Comparison of ENCODE assay signal across 17 mouse cellular contexts in the genomic region with DNA sequence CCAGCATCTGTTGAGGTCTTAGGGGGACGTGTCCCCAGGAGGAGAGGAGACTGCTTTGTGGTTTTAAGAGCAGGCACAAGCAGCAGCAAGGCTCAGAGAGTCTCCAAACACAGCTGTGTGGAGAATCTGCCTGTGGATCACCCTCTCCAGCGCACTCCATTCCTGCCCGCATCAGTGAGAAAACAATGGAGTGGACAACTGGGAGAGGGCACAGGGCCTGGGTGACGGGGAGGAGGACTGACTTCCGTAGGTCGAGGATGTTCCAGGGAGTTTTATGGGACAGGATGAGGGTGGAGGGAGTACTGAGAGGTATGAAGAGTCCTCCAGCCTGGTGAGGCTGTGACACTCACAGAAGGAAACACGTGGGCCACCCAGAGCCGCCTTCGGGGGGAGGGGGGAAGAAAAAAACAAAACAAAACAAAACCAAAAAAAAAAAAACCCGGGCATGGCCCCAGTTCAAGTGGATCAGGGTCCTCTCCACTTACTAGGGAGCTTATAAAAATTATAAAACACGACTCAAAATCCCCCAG. TPM values are rescaled to one million over a fixed set of nuclear protein-coding genes. Genes with fewer than 3 reads are reported as not detected.
DNase-seq lines count a peak whose midpoint lies in the region; ATAC-seq lines count a peak whose summit lies in the region.
"Had no signal": no experiment of that assay in that cellular context is flagged by ENCODE, and none has a peak within 500 bp of the region (broad histone marks: within the 10 kb centered on the region; RNA-seq: fewer than 3 reads in every experiment).

No protein-coding gene starts in this region.

- no peak for ATAC-seq in heart, embryonic 16.5 days (replicated peaks; ENCODE audit: extremely low read depth, insufficient read depth, low FRiP score)
- ATAC-seq in embryonic facial prominence, embryonic 13.5 days (ENCODE audit: insufficient number of reproducible peaks, insufficient read depth, low FRiP score, low TSS enrichment, low read depth) = no peak
- ATAC-seq: forebrain, embryonic 14.5 days; intestine, postnatal 0 days; Patski had no signal

- 56% methylated on average over 11 of the region's 11 CpGs for WGBS in heart, embryonic 16.5 days
- 54% methylated on average over 11 of the region's 11 CpGs for WGBS in embryonic facial prominence, embryonic 13.5 days

- H3K9me3 ChIP-seq in heart, embryonic 16.5 days (replicated peaks; ENCODE audit: control insufficient read depth, low read length) = peaks cover 3% of the 10 kb centered on the region; the same call in 1 of the 2 replicates
- H3K9me3 ChIP-seq in embryonic facial prominence, embryonic 13.5 days = no peaks in the 10 kb centered on the region
- H3K9me3 ChIP-seq: embryonic facial prominence, embryonic 15.5 days; limb, embryonic 15.5 days; lung, embryonic 15.5 days had no signal

- H3K4me3 ChIP-seq in heart, embryonic 16.5 days (ENCODE audit: low read length) = no peak overlapping the region
- H3K4me3 ChIP-seq in embryonic facial prominence, embryonic 13.5 days = no peak overlapping the region
- H3K4me3 ChIP-seq: embryonic facial prominence, embryonic 15.5 days; limb, embryonic 15.5 days; lung, embryonic 15.5 days had no signal

- no peak for DNase-seq in heart, adult 11 months
- peak; percentile 48 for DNase-seq in CD4-positive, CD25-positive, alpha-beta regulatory T cell, adult 2 months (ENCODE audit: low read depth, low spot score)
- DNase-seq in thymus, postnatal 0 days (ENCODE audit: low spot score) = peak; percentile 81
- no peak for DNase-seq in right cerebral cortex, adult 2 months (ENCODE audit: low spot score in 2 of 2)
- no peak for DNase-seq in cerebellum, postnatal 36 days
- DNase-seq in kidney, adult 8-10 months = no peak
- DNase-seq: adrenal gland, adult 8-10 months; cerebellum, postnatal 10 days; retina, postnatal 1 day had no signal

- H3K4me2 ChIP-seq in heart, embryonic 16.5 days (ENCODE audit: low read depth, low read length) = peak overlapping the region; percentile 6
- no peak overlapping the region for H3K4me2 ChIP-seq in embryonic facial prominence, embryonic 13.5 days
- H3K4me2 ChIP-seq: embryonic facial prominence, embryonic 15.5 days; limb, embryonic 15.5 days; lung, embryonic 15.5 days had no signal

- H3K4me1 ChIP-seq in heart, embryonic 16.5 days (ENCODE audit: control insufficient read depth, insufficient read depth, low read length) = peaks cover 22% of the 10 kb centered on the region
- H3K4me1 ChIP-seq in embryonic facial prominence, embryonic 13.5 days = peaks cover 45% of the 10 kb centered on the region

- H3K27ac ChIP-seq in heart, embryonic 16.5 days (ENCODE audit: low read length) = peak overlapping the region; percentile 76
- H3K27ac ChIP-seq in embryonic facial prominence, embryonic 13.5 days = no peak overlapping the region
- H3K27ac ChIP-seq: embryonic facial prominence, embryonic 15.5 days; limb, embryonic 15.5 days; lung, embryonic 15.5 days had no signal

- no peaks in the 10 kb centered on the region for H3K27me3 ChIP-seq in heart, embryonic 16.5 days (ENCODE audit: control insufficient read depth, insufficient read depth, low read length)
- no peaks in the 10 kb centered on the region for H3K27me3 ChIP-seq in embryonic facial prominence, embryonic 13.5 days
- H3K27me3 ChIP-seq: embryonic facial prominence, embryonic 15.5 days; limb, embryonic 15.5 days; lung, embryonic 15.5 days; Patski had no signal

- H3K9ac ChIP-seq in heart, embryonic 16.5 days (ENCODE audit: low read length) = no peak overlapping the region; the same call in 1 of the 2 replicates
- H3K9ac ChIP-seq in embryonic facial prominence, embryonic 13.5 days = peak overlapping the region; percentile 21; the same call in 1 of the 2 replicates
- H3K9ac ChIP-seq: embryonic facial prominence, embryonic 15.5 days; limb, embryonic 15.5 days; lung, embryonic 15.5 days had no signal

- no peaks in the 10 kb centered on the region for H3K36me3 ChIP-seq in heart, embryonic 16.5 days (ENCODE audit: control insufficient read depth, insufficient read depth)
- no peaks in the 10 kb centered on the region for H3K36me3 ChIP-seq in embryonic facial prominence, embryonic 13.5 days
- H3K36me3 ChIP-seq: embryonic facial prominence, embryonic 15.5 days; limb, embryonic 15.5 days; lung, embryonic 15.5 days had no signal

RNA-seq across cellular contexts. Expression of gene Bcl7a, which starts 29.7 kb away (rescaled TPM):
- 14.8 and 15.5 TPM in 2 replicates for polyA plus RNA-seq in heart, embryonic 16.5 days (2015; fragmentation: Nextera tagmentation; extraction: Ambion mirVana)
- 37.5 and 41.0 TPM in 2 replicates for polyA plus RNA-seq in embryonic facial prominence, embryonic 13.5 days (2015; fragmentation: Nextera tagmentation; extraction: Ambion mirVana)
- 17.6 and 21.5 TPM in 2 replicates for polyA plus RNA-seq in thymus, postnatal 0 days (2015; fragmentation: Nextera tagmentation; extraction: Ambion mirVana)

Comparison
In these comparisons a context has a peak if more than half of its experiments do, and no peak if none do; other contexts are left out.
1. DNase-seq: peak in CD4-positive, CD25-positive, alpha-beta regulatory T cell, adult 2 months (single experiment) and thymus, postnatal 0 days (single experiment); none in heart, adult 11 months (single experiment), right cerebral cortex, adult 2 months (0 of 2), cerebellum, postnatal 36 days (0 of 2) and kidney, adult 8-10 months (0 of 2).